Mouse (Mus musculus) myocyte (in vitro differentiated cells): ENCODE data around the gene Itga8.

Source experiments
- CEBPB ChIP-seq: IDR thresholded peaks from 2 replicates; pipeline ENCODE4 v1.6.1; 2011; ENCODE audit warnings: mild to moderate bottlenecking, moderate library complexity; ENCODE audit not compliant: poor library complexity, insufficient read depth, severe bottlenecking
- E2F4 ChIP-seq: IDR thresholded peaks from one replicate; pipeline ENCODE4 v1.6.1; 2011; ENCODE audit warnings: mild to moderate bottlenecking, control low read depth, moderate library complexity; ENCODE audit not compliant: insufficient read depth
- MYOG ChIP-seq, 3 experiments: IDR thresholded peaks; one replicate each; pipeline ENCODE4 v1.6.1; 2011; ENCODE audit warnings: control low read depth in 2 of 3, low read depth in 2 of 3, mild to moderate bottlenecking in 2 of 3; ENCODE audit not compliant: insufficient read length in 2 of 3, control insufficient read depth in 1 of 3, insufficient read depth in 1 of 3
- POLR2A ChIP-seq: IDR thresholded peaks from one replicate; pipeline ENCODE4 v1.6.1; 2011; ENCODE audit warnings: low read depth, mild to moderate bottlenecking, control low read depth, moderate library complexity; ENCODE audit not compliant: insufficient read length
- REST ChIP-seq: IDR thresholded peaks from one replicate; pipeline ENCODE4 v1.6.1; 2011; ENCODE audit warnings: mild to moderate bottlenecking, control low read depth, moderate library complexity; ENCODE audit not compliant: insufficient read depth, insufficient read length
- USF1 ChIP-seq: IDR thresholded peaks from one replicate; pipeline ENCODE4 v1.6.1; 2011; ENCODE audit warnings: low read depth, mild to moderate bottlenecking, control low read depth, moderate library complexity

- TF ChIP-seq USF1: no peak
- no peak for TF ChIP-seq POLR2A
- TF ChIP-seq E2F4: no peak
- TF ChIP-seq REST: no peak
- TF ChIP-seq CEBPB: no peak
- no peak for TF ChIP-seq MYOG (IDR thresholded peaks at IDR 0.05; ENCODE audit: control insufficient read depth in 1 of 3, insufficient read depth in 1 of 3, insufficient read length in 2 of 3, low read depth in 2 of 3)
Observed at GRCm38 (mm10) chr2:12297287-12297686, 4.4 kb downstream of the Itga8 start.
